ENCODE assay signal across 19 mouse cellular contexts in the genomic region with DNA sequence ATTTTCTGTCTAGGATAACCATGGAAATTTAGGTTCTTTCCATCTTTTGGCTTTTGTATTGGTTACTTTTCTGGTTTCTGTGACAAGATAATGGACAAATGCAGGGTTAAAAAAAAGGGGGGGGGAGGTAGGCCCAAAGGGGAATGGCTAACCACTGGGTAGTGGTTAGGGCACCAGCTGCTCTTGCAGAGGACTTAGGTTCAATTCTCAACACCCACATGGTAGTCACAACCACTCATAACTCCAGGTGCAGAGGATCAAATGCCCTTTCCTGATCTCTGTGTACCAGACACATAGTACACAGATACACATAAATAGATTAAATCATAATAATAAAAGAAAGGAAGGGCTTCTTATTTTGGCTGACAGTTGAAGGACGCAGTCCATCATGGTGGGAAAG. TPM values are rescaled to one million over a fixed set of nuclear protein-coding genes. Genes with fewer than 3 reads are reported as not detected.
A peak's percentile ranks its signal among the peaks of the same experiment; 100 is the strongest.
DNase-seq lines count a peak whose midpoint lies in the region; ATAC-seq and TF ChIP-seq lines count a peak whose summit lies in the region.
"Had no signal": no experiment of that assay in that cellular context is flagged by ENCODE, and none has a peak within 500 bp of the region (broad histone marks: within the 10 kb centered on the region; RNA-seq: fewer than 3 reads in every experiment).

No protein-coding gene starts in this region.

- DNase-seq in gastrocnemius, adult 2 months: no peak
- DNase-seq in gastrocnemius, postnatal 36 days: no peak
- DNase-seq in CD4-positive helper T cell, adult 2 months (ENCODE audit: low read depth, low spot score): peak; percentile 58
- DNase-seq in CH12.LX (ENCODE audit: extremely low read depth): no peak
- DNase-seq: adrenal gland, adult 2 months; adrenal gland, postnatal 10 days; adrenal gland, postnatal 25 days; cerebellum, adult 18-20 months; cerebellum, adult 8-10 months; cerebellum, postnatal 14 days; embryo, embryonic 11 days; forebrain, postnatal 0 days had no signal

- intact Hi-C loops in gastrocnemius, adult 2 months (cut with DNase I): loop anchor here (5.0 kb wide), 2 partner anchors 46 to 76 kb away; partner anchors contain the start of gene Mkrn2
- intact Hi-C loops in gastrocnemius, postnatal 36 days (cut with DNase I): loop anchor here (2.0 to 5.0 kb wide), 2 partner anchors 15 to 56 kb away; no protein-coding TSS in a partner anchor

- no peak for ATAC-seq in monocyte, adult 5-6 weeks (replicated peaks; ENCODE audit: insufficient number of reproducible peaks, low FRiP score, low TSS enrichment, poor library complexity, severe bottlenecking)
- ATAC-seq in heart, embryonic 12.5 days (ENCODE audit: insufficient number of reproducible peaks, low FRiP score): no peak
- ATAC-seq: forebrain, embryonic 15.5 days; forebrain, postnatal 0 days had no signal

- H3K4me3 ChIP-seq in gastrocnemius, adult 2 months: no peak overlapping the region
- no peak overlapping the region for H3K4me3 ChIP-seq in CH12.LX (replicated peaks in 1 of 3; ENCODE audit: low read depth in 2 of 3, low read length in 2 of 3, poor library complexity in 1 of 3)
- H3K4me3 ChIP-seq in heart, embryonic 12.5 days: no peak overlapping the region

- H3K4me2 ChIP-seq in CH12.LX (ENCODE audit: insufficient read depth, low read depth, poor library complexity, severe bottlenecking): no peak overlapping the region
- H3K4me2 ChIP-seq in heart, embryonic 12.5 days: no peak overlapping the region
- H3K4me2 ChIP-seq: forebrain, embryonic 15.5 days had no signal

- H3K4me1 ChIP-seq in CH12.LX (ENCODE audit: control insufficient read depth in 1 of 2, insufficient read depth in 2 of 2): peaks cover 0 to 26% of the 10 kb centered on the region in 2 experiments; a peak in 2 of 4 replicates
- peaks cover 17% of the 10 kb centered on the region for H3K4me1 ChIP-seq in heart, embryonic 12.5 days (replicated peaks)

- TF ChIP-seq EP300 in CH12.LX (IDR thresholded peaks at IDR 0.05; ENCODE audit: low read length): no peak

- no peak for TF ChIP-seq CTCF in gastrocnemius, adult 2 months (IDR thresholded peaks at IDR 0.05)
- TF ChIP-seq CTCF in CH12.LX (conservative IDR thresholded peaks at IDR 0.05 in 1 of 2, IDR thresholded peaks at IDR 0.05 in 1 of 2; ENCODE audit: low read depth in 2 of 2, low read length in 2 of 2): no peak

- no peaks in the 10 kb centered on the region for H3K9me3 ChIP-seq in CH12.LX (replicated peaks; ENCODE audit: low read length)
- no peaks in the 10 kb centered on the region for H3K9me3 ChIP-seq in heart, embryonic 12.5 days (replicated peaks)
- H3K9me3 ChIP-seq: embryonic facial prominence, embryonic 13.5 days; embryonic facial prominence, embryonic 15.5 days; forebrain, embryonic 10.5 days; forebrain, embryonic 12.5 days; forebrain, embryonic 15.5 days had no signal

- H3K27me3 ChIP-seq in CH12.LX (replicated peaks): no peaks in the 10 kb centered on the region
- H3K27me3 ChIP-seq in heart, embryonic 12.5 days (replicated peaks): no peaks in the 10 kb centered on the region
- H3K27me3 ChIP-seq: embryonic facial prominence, embryonic 13.5 days; embryonic facial prominence, embryonic 15.5 days; forebrain, embryonic 12.5 days; forebrain, embryonic 15.5 days had no signal

- WGBS in heart, embryonic 12.5 days: 95% methylated on average over 1 of the region's 1 CpGs

- in situ Hi-C loops in CH12.LX (cut with MboI; ENCODE audit: low pct_ligation_motif_present, low pct_unique_long_range_greater_than_20kb, low sequenced_read_pairs): no loop called here

- dilution Hi-C loops in CH12.LX (cut with MboI; ENCODE audit: extremely low pct_ligation_motif_present, extremely low pct_unique_long_range_greater_than_20kb, low sequenced_read_pairs): no loop called here

- TF ChIP-seq POLR2A in CH12.LX (IDR thresholded peaks at IDR 0.05; ENCODE audit: low read depth, low read length): no peak

- H3K9ac ChIP-seq in CH12.LX (ENCODE audit: insufficient read depth, low read depth): no peak overlapping the region
- no peak overlapping the region for H3K9ac ChIP-seq in heart, embryonic 12.5 days
- H3K9ac ChIP-seq: embryonic facial prominence, embryonic 13.5 days; embryonic facial prominence, embryonic 15.5 days; forebrain, embryonic 12.5 days; forebrain, embryonic 15.5 days had no signal

- TF ChIP-seq RAD21 in CH12.LX (IDR thresholded peaks at IDR 0.05; ENCODE audit: low read depth, low read length): no peak

- no peaks in the 10 kb centered on the region for H3K36me3 ChIP-seq in CH12.LX (replicated peaks in 1 of 2; ENCODE audit: control insufficient read depth in 1 of 2, insufficient read depth in 1 of 2, low read length in 1 of 2)
- H3K36me3 ChIP-seq in heart, embryonic 12.5 days: no peaks in the 10 kb centered on the region
- H3K36me3 ChIP-seq: embryonic facial prominence, embryonic 13.5 days; embryonic facial prominence, embryonic 15.5 days; forebrain, embryonic 10.5 days; forebrain, embryonic 12.5 days; forebrain, embryonic 15.5 days had no signal

- peaks cover 23% of the 10 kb centered on the region for H3K79me2 ChIP-seq in CH12.LX (replicated peaks; ENCODE audit: control insufficient read depth, extremely low read depth, insufficient read depth, poor library complexity, severe bottlenecking)

- H3K27ac ChIP-seq in gastrocnemius, adult 2 months: peak overlapping the region; percentile 100; the same call in 1 of the 2 replicates
- no peak overlapping the region for H3K27ac ChIP-seq in CH12.LX (ENCODE audit: insufficient read depth, low read depth)
- no peak overlapping the region for H3K27ac ChIP-seq in heart, embryonic 12.5 days (ENCODE audit: poor library complexity, severe bottlenecking)
- H3K27ac ChIP-seq: embryonic facial prominence, embryonic 13.5 days; forebrain, embryonic 12.5 days; forebrain, embryonic 15.5 days had no signal

TF ChIP-seq in CH12.LX, 34 proteins besides CTCF, POLR2A, EP300 and RAD21:
- TF ChIP-seq MXI1 (IDR thresholded peaks at IDR 0.05; ENCODE audit: low read depth, low read length) (0 out of 2 replicates have a peak, but pooled peaks have one; percentile 15), E2F4 (IDR thresholded peaks at IDR 0.05; ENCODE audit: insufficient replicate concordance, low read depth, low read length) (no peak), MYC (IDR thresholded peaks at IDR 0.05; ENCODE audit: low read depth, low read length) (peak; percentile 24; the same call in 1 of the 2 replicates), CHD1 (IDR thresholded peaks at IDR 0.05; ENCODE audit: low read depth, low read length) (0 out of 2 replicates have a peak, but pooled peaks have one; percentile 20), TBP (conservative IDR thresholded peaks at IDR 0.05; ENCODE audit: low read depth, low read length) (no peak), MAX (IDR thresholded peaks at IDR 0.05; ENCODE audit: low read length) (peak; percentile 29; the same call in 1 of the 2 replicates)

RNA-seq across cellular contexts. Expression of gene Raf1, which starts 1.6 kb away (rescaled TPM):
- 100 to 1,000 TPM; 129 to 136 TPM for total RNA-seq in gastrocnemius, adult 2 months (2021)
- 100 to 1,000 TPM; 113 to 117 TPM for total RNA-seq in gastrocnemius, postnatal 36 days (2021)
- 59.8 and 61.7 TPM in 2 replicates for total RNA-seq in CH12.LX (2012; rRNA removed)
- 76.8 and 79.2 TPM in 2 replicates for total RNA-seq in CH12.LX (2014; rRNA removed)
- polyA plus RNA-seq in CH12.LX (2012; ENCODE audit: insufficient read length, low read depth): 53.5 and 63.2 TPM in 2 replicates
- 180 to 216 TPM (median 195 TPM) in 3 replicates for total RNA-seq in monocyte, adult 5-6 weeks (2017)
- 109 TPM in 2 replicates for polyA plus RNA-seq in heart, embryonic 12.5 days (2016; fragmentation: Nextera tagmentation; extraction: Ambion mirVana)
